Mouse (Mus musculus): ENCODE measurements at regions not wholly inside any gene's neighbourhood (a gene's known extent, or its start where the extent isn't known, plus 50 kb on each side); places are given as distances from the start of the nearest gene placed in this dataset.

- Histone ChIP-seq H3K4me1 (replicated peaks) (peaks cover 6% of the 10 kb centered on the region; the same call in 1 of the 2 replicates), H3K9me3 (replicated peaks) (no peaks in the 10 kb centered on the region), H3K9ac (no peak overlapping the region), H3K4me3 (no peak overlapping the region), H3K27ac (no peak overlapping the region), H3K27me3 (no peaks in the 10 kb centered on the region), H3K36me3 (no peaks in the 10 kb centered on the region), H3K4me2 (no peak overlapping the region)
- no peak for ATAC-seq (replicated peaks; ENCODE audit: insufficient number of reproducible peaks, insufficient read depth, low FRiP score, low read depth)
- 76% methylated on average over 4 of the region's 4 CpGs for WGBS
Observed at GRCm38 (mm10) chr14:76272840-76273239, 141.9 kb upstream of the Tsc22d1 start.

GRCm38 (mm10) chr14:76276655-76277054, 138.1 kb upstream of the Tsc22d1 start:
- Histone ChIP-seq H3K9ac (no peak overlapping the region), H3K27ac (no peak overlapping the region), H3K36me3 (no peaks in the 10 kb centered on the region), H3K4me3 (no peak overlapping the region), H3K9me3 (replicated peaks) (no peaks in the 10 kb centered on the region), H3K4me2 (no peak overlapping the region), H3K4me1 (replicated peaks) (peaks cover 6% of the 10 kb centered on the region), H3K27me3 (no peaks in the 10 kb centered on the region)
- WGBS: 22% methylated on average over 9 of the region's 9 CpGs
- no peak for ATAC-seq (replicated peaks; ENCODE audit: insufficient number of reproducible peaks, insufficient read depth, low FRiP score, low read depth)

- Histone ChIP-seq H3K36me3 (no peaks in the 10 kb centered on the region), H3K27ac (no peak overlapping the region), H3K27me3 (no peaks in the 10 kb centered on the region), H3K4me3 (no peak overlapping the region), H3K9ac (no peak overlapping the region), H3K9me3 (replicated peaks) (no peaks in the 10 kb centered on the region), H3K4me2 (no peak overlapping the region), H3K4me1 (replicated peaks) (peaks cover 6% of the 10 kb centered on the region)
- ATAC-seq (replicated peaks; ENCODE audit: insufficient number of reproducible peaks, insufficient read depth, low FRiP score, low read depth): no peak
- 74% methylated on average over 17 of the region's 17 CpGs for WGBS
Observed at GRCm38 (mm10) chr14:76278751-76279450, 135.9 kb upstream of the Tsc22d1 start.

- Histone ChIP-seq H3K9ac (no peak overlapping the region), H3K4me1 (replicated peaks) (peaks cover 6% of the 10 kb centered on the region), H3K4me3 (no peak overlapping the region), H3K9me3 (replicated peaks) (no peaks in the 10 kb centered on the region), H3K27ac (no peak overlapping the region), H3K4me2 (no peak overlapping the region), H3K36me3 (no peaks in the 10 kb centered on the region), H3K27me3 (no peaks in the 10 kb centered on the region)
- 84% methylated on average over 19 of the region's 19 CpGs for WGBS
- no peak for ATAC-seq (replicated peaks; ENCODE audit: insufficient number of reproducible peaks, insufficient read depth, low FRiP score, low read depth)
Observed at GRCm38 (mm10) chr14:76279561-76279960, 135.2 kb upstream of the Tsc22d1 start.

- Histone ChIP-seq H3K9me3 (replicated peaks) (no peaks in the 10 kb centered on the region), H3K27me3 (no peaks in the 10 kb centered on the region), H3K4me2 (no peak overlapping the region), H3K9ac (no peak overlapping the region), H3K27ac (no peak overlapping the region), H3K4me3 (no peak overlapping the region), H3K36me3 (no peaks in the 10 kb centered on the region), H3K4me1 (replicated peaks) (no peaks in the 10 kb centered on the region; the same call in 1 of the 2 replicates)
- ATAC-seq (replicated peaks; ENCODE audit: insufficient number of reproducible peaks, insufficient read depth, low FRiP score, low read depth): no peak
- WGBS: 30% methylated on average over 5 of the region's 5 CpGs
Observed at GRCm38 (mm10) chr14:76281867-76282266, 132.9 kb upstream of the Tsc22d1 start.

GRCm38 (mm10) chr14:76287768-76288167, 127.0 kb upstream of the Tsc22d1 start:
- no peak overlapping the region for H3K27ac ChIP-seq
- H3K4me2 ChIP-seq: no peak overlapping the region
- no peaks in the 10 kb centered on the region for H3K27me3 ChIP-seq
- ATAC-seq (replicated peaks; ENCODE audit: insufficient number of reproducible peaks, insufficient read depth, low FRiP score, low read depth): no peak
- no peak overlapping the region for H3K9ac ChIP-seq
- H3K36me3 ChIP-seq: no peaks in the 10 kb centered on the region
- 82% methylated on average over 8 of the region's 8 CpGs for WGBS
- H3K4me1 ChIP-seq (replicated peaks): no peaks in the 10 kb centered on the region
- H3K4me3 ChIP-seq: no peak overlapping the region
- no peaks in the 10 kb centered on the region for H3K9me3 ChIP-seq (replicated peaks)

- WGBS: 85% methylated on average over 9 of the region's 9 CpGs
- Histone ChIP-seq H3K36me3 (no peaks in the 10 kb centered on the region), H3K27ac (no peak overlapping the region), H3K9me3 (replicated peaks) (no peaks in the 10 kb centered on the region), H3K27me3 (no peaks in the 10 kb centered on the region), H3K4me1 (replicated peaks) (no peaks in the 10 kb centered on the region), H3K4me3 (no peak overlapping the region), H3K4me2 (no peak overlapping the region), H3K9ac (no peak overlapping the region)
- ATAC-seq (replicated peaks; ENCODE audit: insufficient number of reproducible peaks, insufficient read depth, low FRiP score, low read depth): no peak
Observed at GRCm38 (mm10) chr14:76290401-76291018, 124.3 kb upstream of the Tsc22d1 start.

GRCm38 (mm10) chr14:76292211-76292610, 122.5 kb upstream of the Tsc22d1 start:
- Histone ChIP-seq H3K9me3 (replicated peaks) (no peaks in the 10 kb centered on the region), H3K4me3 (no peak overlapping the region), H3K36me3 (no peaks in the 10 kb centered on the region), H3K4me1 (replicated peaks) (no peaks in the 10 kb centered on the region), H3K27me3 (no peaks in the 10 kb centered on the region), H3K4me2 (no peak overlapping the region), H3K27ac (no peak overlapping the region), H3K9ac (no peak overlapping the region)
- 44% methylated on average over 4 of the region's 4 CpGs for WGBS
- ATAC-seq (replicated peaks; ENCODE audit: insufficient number of reproducible peaks, insufficient read depth, low FRiP score, low read depth): no peak

GRCm38 (mm10) chr14:76295411-76296169, 119.2 kb upstream of the Tsc22d1 start:
- Histone ChIP-seq H3K36me3 (no peaks in the 10 kb centered on the region), H3K27ac (no peak overlapping the region), H3K4me3 (no peak overlapping the region), H3K4me1 (replicated peaks) (no peaks in the 10 kb centered on the region), H3K27me3 (no peaks in the 10 kb centered on the region), H3K9me3 (replicated peaks) (no peaks in the 10 kb centered on the region), H3K4me2 (no peak overlapping the region), H3K9ac (no peak overlapping the region)
- 75% methylated on average over 18 of the region's 18 CpGs for WGBS
- no peak for ATAC-seq (replicated peaks; ENCODE audit: insufficient number of reproducible peaks, insufficient read depth, low FRiP score, low read depth)

GRCm38 (mm10) chr14:76297864-76298263, 116.9 kb upstream of the Tsc22d1 start:
- H3K4me1 ChIP-seq (replicated peaks): peaks cover 6% of the 10 kb centered on the region

GRCm38 (mm10) chr14:76302322-76302991, 112.3 kb upstream of the Tsc22d1 start:
- WGBS: 35% methylated on average over 11 of the region's 11 CpGs
- no peaks in the 10 kb centered on the region for H3K27me3 ChIP-seq
- H3K4me3 ChIP-seq: no peak overlapping the region
- H3K4me1 ChIP-seq (replicated peaks): peaks cover 6% of the 10 kb centered on the region
- H3K27ac ChIP-seq: no peak overlapping the region
- no peak overlapping the region for H3K4me2 ChIP-seq
- ATAC-seq (replicated peaks; ENCODE audit: insufficient number of reproducible peaks, insufficient read depth, low FRiP score, low read depth): no peak
- H3K9me3 ChIP-seq (replicated peaks): no peaks in the 10 kb centered on the region
- no peaks in the 10 kb centered on the region for H3K36me3 ChIP-seq
- H3K9ac ChIP-seq: no peak overlapping the region

More at GRCm38 (mm10) chr14:76297864-76298263, 116.9 kb upstream of the Tsc22d1 start:
- Histone ChIP-seq H3K4me2 (no peak overlapping the region), H3K9ac (no peak overlapping the region), H3K9me3 (replicated peaks) (no peaks in the 10 kb centered on the region), H3K4me3 (no peak overlapping the region), H3K36me3 (no peaks in the 10 kb centered on the region), H3K27me3 (no peaks in the 10 kb centered on the region), H3K27ac (no peak overlapping the region)
- no peak for ATAC-seq (replicated peaks; ENCODE audit: insufficient number of reproducible peaks, insufficient read depth, low FRiP score, low read depth)
- WGBS: 85% methylated on average over 5 of the region's 5 CpGs

All from heart, embryonic 15.5 days (tissue).